Mouse (Mus musculus): ENCODE results near the gene Bbs4. TPM values are rescaled to one million over a fixed set of nuclear protein-coding genes. Genes with fewer than 3 reads are reported as not detected.

Gene Bbs4
- polyA plus RNA-seq (2017; shearing (Covaris generic)), result 7.6 TPM

GRCm38 (mm10) chr9:59353253-59353639 lies at the start of gene Bbs4:
Gene Bbs4, minus strand, starts transcription at chr9:59353508.

GRCm38 (mm10) chr9:59290957-59291687 lies 62.2 kb downstream of the Bbs4 start, which contains the start of gene Adpgk:
Gene Adpgk, plus strand, starts transcription at chr9:59291558.

Other genes with a start within 250 kb of the Bbs4 start
- gene Adpgk, start 62.0 kb downstream of the Bbs4 start, polyA plus RNA-seq (2017; shearing (Covaris generic)), result 42.7 TPM
- 223 TPM for gene Arih1, start 133.1 kb upstream of the Bbs4 start, polyA plus RNA-seq (2017; shearing (Covaris generic))
- gene Hexa, start 186.0 kb upstream of the Bbs4 start, polyA plus RNA-seq (2017; shearing (Covaris generic)), result 33.4 TPM
- gene Tmem202, start 186.3 kb upstream of the Bbs4 start, polyA plus RNA-seq (2017; shearing (Covaris generic)), result not detected
- gene Celf6, start 224.4 kb upstream of the Bbs4 start, polyA plus RNA-seq (2017; shearing (Covaris generic)), result not detected